Mouse (Mus musculus): ENCODE measurements around the gene Ing4.
A peak's percentile ranks its signal among the peaks of the same experiment; 100 is the strongest.
"Not testable (repeated sequence)": the region's sequence is repeated elsewhere in the genome, so short reads cannot be mapped to it uniquely, and the experiment has no call there.

Ing4 gene

DNA sequence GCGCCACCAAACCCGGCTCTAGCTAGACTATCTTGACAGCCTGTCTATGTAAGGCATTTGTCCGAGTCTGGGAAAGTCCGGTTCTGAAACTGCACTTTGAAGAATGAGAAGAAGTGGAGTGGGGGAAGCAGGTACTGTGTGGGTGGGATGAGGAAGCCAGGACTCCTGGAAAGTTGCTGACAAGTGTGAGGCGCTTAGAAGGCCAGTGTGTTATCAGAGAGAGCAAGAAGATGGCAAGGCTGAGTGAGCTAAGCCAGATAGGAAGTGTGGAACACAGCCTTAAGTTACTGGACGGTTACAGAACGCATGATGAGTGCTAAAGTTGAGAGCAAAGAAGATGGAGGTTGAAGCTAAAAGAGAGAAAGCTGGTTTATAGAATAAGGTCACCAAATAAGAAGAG lies 2.5 kb downstream of the Ing4 start:
- DNase-seq: no peak

DNA sequence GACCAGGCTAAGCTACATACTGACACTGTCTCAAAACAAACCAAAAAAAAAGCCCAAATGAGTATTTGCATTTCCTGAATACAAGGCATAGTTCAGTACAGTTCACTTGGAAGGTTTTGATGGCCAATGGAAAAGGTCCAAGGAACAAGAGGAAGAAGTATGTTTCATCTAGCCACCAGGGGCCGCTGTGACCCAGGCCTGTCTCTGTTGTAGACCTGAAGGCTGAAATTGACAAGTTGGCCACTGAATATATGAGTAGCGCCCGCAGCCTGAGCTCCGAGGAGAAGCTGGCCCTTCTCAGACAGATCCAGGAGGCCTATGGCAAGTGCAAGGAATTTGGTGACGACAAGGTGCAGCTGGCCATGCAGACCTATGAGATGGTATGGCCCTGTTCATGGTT lies 7.1 kb downstream of the Ing4 start:
- DNase-seq: peak; percentile 62

DNA sequence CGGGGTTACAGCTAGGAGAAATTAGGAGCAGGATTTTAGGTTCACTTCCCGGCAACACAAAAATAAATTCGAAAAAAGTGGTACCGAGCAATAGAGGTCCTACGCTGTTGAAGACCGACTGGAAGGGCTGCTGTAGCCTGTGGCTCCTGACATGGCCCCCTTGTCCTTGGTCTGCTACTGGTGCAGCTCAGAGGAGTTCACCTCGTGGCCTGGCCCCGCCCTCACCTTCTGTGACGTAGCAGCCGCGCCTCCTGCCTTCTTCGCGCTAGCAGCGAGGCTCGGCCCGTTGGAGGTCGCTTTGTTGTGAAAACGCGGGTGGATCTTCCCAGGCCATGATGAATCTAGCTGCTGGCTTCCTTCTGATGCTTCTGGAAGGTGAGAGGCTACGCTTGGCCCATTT lies 10.1 kb downstream of the Ing4 start, which contains the start of gene Acrbp:
Gene Acrbp (plus strand): TSS at position 12 of the 400 bp plus-strand sequence.
- no peak for DNase-seq

DNA sequence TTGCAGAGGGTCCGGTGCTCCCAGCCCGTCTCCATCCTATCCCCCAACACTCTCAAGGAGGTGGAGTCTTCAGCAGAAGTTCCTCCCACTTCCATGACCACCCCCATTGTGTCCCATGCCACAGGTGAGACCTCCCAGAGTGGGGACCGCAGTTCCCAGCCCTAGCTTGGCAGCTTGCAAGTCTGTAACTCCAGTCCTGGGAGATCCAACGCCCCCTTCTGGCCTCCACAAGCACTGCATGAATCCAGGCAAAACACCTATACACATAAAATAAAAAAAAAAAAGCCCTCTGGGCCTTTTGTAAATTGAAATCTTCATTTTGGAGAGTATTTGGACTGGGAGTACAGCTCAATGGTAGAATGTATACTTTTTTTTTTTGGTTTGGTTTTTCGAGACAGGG lies 11.7 kb downstream of the Ing4 start:
- DNase-seq: no peak

DNA sequence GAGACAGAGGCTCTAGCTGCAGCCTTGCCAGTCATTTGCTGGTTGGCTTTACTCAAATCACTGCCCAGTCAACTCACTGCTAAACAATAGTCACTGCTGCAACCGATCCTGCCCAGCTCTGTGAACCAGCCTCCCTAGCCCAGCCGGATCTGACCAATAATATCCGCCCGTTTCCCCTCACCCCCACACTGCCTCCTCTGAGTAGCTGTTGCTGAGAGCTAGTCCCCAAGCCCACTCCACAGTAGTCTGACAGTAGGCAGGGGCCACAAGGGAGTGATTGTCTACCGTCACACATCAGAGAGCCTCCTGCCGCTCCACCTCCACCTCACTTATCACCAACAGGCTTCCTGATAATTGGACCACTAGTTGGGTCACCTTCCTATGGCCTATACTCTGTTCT lies 21.9 kb downstream of the Ing4 start:
- DNase-seq: no peak

DNA sequence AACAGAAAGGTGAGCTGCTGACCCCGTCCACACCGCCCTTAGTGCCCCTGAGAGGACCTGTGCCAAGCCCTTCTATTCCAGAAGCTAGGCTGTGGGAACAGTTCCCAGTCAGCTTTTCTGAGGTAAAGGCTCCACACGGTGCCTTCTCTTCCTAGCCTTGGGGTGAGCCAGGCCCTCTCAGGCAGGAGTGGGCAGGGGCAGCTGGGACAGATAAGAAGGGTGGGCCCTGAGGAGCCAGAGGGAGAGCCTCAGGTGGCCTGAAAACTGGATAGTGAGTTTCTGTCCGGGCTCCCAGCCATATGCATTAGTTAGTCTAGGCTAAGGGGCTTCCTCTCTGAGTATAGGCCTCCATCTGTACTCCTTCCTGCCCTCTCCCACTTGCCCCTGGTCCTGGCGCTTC lies 23.0 kb downstream of the Ing4 start:
- no peak for DNase-seq

DNA sequence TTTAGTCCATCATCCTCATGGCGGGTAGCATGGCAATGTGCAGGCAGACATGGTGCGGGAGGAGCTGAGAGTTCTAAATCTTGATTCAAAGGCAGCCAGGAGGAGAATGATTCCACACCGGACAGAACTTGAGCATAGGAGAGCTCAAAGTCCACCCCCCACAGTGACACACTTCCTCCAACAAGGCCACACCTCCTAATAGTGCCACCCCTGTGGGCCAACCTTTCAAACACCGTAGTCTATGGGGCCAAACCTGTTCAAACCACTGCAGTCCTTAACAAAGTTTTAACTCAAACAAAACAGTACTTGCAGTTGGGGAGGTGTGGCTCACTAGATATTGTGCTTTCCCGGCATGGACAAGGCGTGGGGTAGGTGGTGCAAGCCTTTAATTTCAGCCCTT lies 24.3 kb downstream of the Ing4 start:
- no peak for DNase-seq

DNA sequence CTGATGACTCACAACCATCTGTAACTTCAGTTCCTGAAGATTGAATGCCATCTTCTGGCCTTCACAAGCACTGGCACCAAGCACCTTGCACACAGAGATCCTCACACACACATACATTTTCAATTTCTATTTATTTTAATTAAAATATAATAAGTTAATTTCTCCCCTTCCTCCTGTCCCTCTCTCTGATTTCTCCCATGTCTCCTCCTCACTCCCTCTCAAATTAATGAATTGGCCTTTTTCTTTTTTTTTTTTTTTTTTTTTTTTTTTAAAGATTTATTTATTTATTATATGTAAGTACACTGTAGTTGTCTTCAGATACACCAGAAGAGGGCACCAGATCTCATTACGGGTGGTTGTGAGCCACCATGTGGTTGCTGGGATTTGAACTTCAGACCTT lies 25.7 kb downstream of the Ing4 start:
- not testable (repeated sequence) for DNase-seq

DNA sequence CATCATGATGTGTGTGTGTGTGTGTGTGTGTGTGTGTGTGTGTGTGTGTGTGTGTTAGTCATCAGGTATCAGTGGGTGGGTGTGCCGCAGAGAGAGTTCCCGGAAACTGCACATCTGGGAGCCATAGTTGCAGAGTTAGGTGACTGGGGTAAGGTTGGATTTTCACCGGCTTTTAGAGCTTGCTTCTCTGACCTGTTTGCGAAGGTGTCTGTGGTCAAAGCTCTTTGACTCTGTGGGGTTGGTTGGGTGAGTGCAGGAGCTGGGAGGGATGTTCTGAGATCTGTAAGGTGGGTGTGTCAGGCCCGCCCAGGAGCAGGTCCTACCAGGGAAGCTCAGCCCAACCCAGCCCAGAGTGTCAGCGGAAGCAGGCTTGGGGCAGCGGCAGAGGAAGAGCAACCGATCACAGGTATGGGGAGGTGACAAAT lies 28.0 kb downstream of the Ing4 start, which contains the start of gene Lpar5:
Gene Lpar5 (plus strand): TSS at position 350 of the 425 bp plus-strand sequence.
- no peak for DNase-seq

DNA sequence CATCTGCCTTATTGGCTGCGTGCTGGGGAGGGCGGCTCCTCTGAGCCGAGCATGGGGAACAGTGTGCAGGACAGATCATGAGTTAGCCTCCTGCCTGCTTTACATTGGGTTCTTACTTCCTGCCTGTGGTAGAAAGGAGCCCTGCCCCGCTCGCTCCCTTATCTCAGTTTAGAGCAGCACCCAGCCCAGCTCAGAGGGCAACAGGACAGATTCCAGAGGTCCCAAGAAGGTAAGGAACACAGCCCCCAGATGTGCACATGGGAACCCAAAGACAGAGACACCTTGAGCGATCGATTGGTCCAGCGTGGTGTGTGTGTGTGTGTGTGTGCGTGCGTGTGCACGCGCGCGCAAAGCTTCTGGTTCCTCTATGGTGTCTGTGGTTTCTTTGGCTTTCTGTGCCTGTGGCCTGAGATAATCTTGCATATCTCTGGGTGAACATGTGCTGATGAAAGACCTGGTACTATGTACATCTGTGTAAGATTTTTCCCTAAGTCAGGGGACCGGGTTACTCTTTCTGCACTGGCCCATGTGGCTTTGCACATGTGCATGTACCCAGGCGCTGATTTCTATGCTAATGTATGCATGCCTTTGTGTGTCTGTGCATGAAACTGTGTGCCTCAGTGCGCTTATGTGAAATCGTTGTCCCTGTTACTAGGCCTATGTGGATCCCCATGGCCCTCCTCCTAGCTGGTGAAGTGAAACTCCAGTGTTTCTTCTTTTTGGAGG lies 31.8 kb downstream of the Ing4 start:
- DNase-seq: no peak

DNA sequence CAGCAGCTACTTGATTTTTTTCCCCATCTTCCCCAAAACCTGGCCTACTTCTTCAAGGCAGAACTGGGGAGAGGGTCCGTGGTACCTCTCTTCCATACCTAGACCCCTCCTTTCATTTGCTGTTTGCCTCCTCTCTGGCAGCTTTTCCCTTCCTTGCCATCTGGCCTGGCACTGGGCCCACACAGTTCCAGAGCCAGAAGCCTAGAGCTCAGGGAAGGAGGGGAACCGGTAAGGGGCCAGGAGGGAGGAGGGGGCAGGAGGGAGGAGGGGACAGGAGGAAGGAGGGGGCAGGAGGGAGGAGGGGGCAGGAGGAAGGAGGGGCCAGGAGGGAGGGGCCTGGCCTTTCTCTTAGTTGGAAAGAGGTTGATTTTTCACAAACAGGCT lies 32.3 kb downstream of the Ing4 start:
- no peak for DNase-seq

DNA sequence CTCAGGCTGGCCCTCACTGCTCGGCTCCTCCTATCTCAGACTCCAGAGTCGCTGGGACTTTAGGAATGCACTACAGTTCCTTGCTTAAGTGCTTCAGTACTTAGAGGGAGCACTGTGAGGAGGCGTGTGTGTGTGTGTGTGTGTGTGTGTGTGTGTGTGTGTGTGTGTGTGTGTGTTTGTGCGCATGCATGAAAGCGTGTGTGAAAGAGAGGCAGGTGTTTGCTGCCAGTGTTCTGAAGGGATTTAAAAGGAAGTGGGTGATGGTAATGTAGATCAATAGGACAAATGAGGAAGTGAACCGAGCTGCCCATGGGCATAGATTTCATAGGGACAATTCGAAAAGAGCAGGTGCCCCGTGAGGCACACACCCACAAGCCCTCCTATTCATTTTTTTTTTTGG lies 34.3 kb downstream of the Ing4 start:
- DNase-seq: no peak

DNA sequence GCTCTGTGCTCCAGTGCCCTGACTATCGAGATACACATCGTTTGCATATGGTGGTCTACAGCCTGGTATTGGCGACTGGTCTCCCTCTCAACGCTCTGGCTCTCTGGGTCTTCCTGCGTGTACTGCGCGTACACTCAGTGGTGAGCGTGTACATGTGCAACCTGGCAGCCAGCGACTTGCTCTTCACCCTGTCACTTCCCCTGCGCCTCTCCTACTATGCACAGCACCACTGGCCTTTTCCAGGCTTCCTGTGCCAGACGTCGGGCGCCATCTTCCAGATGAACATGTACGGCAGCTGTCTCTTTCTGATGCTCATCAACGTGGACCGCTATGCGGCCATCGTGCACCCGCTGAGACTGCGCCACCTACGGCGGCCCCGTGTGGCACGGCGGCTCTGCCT lies 41.8 kb downstream of the Ing4 start:
- DNase-seq: no peak

DNA sequence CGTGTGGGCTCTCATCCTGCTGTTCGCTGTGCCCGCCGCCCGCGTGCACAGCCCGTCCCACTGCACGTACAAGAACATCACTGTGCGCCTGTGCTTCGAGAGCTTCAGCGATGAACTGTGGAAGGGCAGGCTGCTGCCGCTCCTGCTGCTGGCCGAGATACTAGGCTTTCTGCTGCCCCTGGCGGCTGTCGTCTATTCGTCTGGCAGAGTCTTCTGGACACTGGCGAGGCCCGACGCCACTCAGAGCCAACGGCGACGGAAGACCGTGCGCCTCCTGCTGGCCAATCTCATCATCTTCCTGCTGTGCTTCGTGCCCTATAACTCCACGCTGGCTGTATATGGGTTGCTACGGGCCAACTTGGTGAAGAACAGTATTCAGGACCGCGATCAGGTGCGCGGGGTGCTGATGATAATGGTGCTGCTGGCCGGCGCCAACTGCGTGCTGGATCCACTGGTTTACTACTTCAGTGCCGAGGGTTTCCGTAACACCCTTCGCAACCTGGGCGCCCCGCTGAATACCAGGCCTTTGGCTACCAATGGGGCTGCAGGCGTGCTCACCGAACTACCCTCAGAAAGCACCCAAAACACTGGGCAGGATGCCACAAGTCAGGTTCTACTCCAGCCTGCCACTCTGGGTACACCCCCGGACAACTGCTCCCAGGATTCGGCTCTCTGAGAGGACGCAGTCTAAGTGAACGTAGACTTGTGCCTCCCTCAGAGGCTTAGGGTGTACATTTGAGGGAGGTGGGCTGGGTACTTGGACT lies 42.4 kb downstream of the Ing4 start:
- peak; percentile 91 for DNase-seq

DNA sequence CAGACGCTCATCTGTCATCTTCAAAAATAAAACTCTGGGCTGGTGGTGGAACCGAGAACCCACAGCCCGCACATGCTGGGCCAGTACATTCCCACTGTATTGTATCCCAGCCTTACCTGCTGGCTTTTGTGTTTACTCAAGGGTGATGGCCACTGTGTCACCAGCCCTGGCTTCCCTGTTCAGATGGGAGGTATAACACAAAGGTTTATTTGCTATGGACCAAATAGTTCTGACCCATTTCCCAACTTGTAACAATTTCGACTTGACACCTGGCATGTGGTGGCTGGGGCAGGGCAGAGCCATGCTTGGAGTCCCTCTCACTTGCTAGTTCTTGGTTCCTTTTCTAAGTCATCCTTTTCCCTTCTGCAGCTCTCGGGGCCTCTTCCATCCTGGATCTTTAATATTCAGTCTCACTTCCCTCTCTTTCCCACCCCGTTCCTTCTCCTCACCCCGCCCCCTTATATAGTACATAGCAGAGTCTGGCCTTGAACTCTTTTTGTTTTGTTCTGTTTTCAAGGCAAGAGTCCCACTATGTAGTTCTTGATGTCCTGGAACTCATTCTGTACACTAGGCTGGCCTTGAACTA lies 43.3 kb downstream of the Ing4 start:
- DNase-seq: no peak

DNA sequence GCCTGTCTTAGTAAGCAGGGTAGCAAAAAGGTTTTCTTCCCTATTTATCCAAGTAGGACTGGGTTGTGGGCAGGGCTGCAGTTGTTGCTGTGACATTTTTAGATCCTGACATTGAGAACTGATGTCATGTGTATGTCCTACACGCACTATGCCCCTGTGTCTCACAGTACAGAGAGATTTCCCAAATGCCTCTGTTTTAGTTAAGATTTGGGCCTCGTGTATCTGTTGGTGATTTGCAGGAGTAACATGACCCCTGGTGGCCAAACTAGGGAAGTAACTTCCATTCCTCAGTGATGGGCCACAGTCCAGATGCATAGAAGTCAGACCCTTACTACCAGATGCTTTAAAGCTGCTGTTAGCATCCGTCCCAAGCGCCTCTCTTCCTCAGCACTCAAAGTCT lies 44.9 kb downstream of the Ing4 start:
- DNase-seq: no peak

DNA sequence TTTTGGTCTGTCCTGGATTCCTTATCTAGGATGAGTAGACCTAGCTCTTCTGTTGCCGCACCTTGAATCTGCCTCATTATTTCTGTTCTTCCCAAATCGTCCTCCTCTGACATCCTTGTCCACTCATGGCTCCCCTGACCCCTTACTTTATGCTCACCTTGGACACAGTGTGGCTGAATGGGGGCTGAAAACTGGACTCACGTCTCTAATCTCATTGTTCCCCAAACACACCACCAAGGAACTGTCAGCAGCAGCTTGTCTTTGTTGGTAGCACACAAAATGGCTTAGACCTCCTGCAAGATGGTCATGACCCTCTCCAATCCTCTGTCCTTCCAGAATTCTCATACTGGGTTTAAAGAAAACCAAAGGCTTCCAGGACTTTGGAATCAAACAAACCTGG lies 48.4 kb downstream of the Ing4 start:
- DNase-seq: no peak

DNA sequence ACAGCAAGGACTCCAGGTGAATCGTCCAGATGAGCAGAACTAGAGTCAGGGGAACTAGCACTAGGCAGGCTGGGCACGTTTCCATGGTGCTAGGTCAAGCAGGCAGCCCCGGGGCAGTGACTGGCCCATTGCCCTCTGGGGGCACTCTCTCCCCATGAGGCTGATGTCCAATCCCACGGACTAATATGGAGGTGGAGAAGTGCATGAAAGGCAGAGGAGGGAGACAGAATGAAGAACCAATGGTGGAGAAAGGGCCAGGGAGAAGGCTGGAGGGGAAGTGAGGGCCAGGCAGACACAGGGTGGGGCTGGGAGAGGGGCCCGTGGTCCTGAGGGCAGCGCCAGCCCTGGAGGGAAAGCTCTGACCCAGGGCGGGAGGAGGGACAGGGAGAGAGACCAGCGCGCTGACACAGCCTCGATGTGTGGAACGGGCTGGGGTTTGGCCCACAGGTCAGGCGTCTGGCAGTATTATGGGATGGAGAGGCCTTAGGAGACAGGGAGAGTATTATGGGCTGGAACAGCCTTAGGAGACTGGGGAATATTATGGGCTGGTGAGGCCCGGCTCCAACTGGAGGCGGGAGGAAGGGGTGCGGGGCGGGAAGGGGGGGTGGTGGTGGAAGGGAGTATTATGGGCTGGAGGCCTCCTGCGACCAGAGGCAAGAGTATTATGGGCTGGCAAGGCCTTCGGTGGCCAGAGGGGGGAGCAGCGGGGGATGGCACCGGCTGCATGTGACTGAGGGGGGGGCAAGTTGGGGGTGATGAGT lies 49.2 kb downstream of the Ing4 start:
- DNase-seq: peak; percentile 93

DNA sequence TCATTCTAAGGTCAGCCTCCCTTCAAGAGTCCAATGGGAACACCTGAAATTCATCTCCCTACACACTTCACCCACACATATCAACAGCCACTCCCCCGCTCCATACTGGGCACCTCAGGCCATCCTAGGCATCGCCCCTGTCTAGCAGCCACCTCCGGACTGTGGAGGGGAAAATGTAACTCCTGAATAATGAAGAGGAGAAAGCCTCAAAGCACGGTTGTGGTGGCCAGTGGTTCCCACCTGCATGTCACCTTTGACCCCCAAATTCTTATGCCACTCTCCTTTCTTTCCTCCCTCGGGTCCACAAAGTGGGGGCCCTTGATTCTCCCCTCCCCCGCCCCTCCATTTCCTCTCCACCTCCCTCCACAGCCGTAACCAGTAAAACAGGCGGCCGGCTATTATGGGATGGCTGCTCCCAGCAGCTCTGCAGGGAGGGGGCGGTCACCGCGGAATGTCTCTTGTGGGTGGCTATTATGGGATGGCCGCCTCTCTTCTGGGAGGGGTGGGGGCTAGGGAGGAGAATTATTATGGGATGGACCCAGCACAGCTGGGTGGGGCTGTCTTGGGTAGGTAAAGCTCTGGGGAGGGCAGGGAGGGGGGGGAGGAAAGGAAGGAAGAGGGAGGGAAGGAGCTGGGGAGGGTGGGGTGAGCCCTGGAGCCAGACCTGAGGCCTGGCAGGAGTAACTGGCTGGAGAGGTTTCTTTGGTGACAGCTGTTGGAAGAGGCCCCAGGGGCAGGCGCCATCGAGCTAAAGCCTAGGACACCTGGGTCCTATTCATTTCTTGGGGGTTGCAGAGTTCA lies 50.2 kb downstream of the Ing4 start:
- DNase-seq: peak; percentile 88

DNA sequence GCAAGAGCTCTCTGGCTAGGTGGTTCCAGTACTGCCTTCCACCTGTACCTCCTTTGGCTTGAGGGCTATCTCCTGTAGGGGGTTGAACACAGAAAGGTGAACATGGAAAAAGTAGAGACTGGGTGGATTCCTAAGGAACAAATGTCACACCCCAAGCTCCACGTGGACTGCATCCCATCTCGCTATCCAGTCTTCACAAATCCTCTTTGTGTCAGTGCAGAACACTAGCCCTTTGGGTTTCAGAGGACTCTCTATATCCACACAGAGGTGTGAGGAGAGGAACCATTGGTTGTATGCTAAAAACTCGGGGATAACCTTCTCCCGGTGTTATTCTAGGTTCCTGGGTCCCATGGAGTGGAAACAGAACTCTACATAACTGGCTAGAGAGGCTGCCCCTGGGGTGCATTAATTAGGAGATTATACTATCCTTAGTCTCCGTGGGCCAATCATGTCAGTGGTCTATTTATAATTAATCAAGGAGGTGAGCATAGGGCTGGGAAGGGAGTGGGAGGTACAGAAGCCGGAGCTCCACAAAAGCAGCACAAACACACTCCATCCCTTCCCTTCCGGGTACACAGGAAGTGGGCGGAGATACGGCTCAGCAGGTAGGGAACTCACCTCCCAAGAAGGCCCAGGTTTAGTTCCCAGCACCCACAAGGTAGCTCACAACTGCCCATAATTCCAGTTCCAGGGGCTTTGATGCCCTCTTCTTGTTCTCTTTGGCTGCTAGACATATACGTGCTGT lies 51.0 kb downstream of the Ing4 start:
- no peak for DNase-seq

DNA sequence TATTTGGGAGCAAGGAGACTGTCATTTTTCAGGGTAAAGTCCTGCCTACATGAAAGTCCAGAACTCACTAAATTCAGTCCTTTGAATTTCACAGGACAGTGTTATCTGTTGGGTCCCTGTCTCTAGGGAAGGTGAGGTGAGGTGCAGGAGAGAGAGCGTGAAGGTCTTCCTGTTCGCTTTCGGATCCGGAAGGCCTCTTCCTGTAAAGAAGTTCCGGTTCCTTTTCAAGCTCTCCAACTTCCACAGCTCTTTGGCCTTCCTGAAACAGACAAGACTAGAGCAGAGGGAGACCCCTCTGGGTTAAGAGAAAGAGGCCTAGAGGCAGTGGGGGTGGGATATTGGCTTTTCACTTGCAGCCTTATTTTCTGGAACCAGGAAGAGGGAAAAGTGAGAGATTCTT lies 52.8 kb downstream of the Ing4 start:
- no peak for DNase-seq

DNA sequence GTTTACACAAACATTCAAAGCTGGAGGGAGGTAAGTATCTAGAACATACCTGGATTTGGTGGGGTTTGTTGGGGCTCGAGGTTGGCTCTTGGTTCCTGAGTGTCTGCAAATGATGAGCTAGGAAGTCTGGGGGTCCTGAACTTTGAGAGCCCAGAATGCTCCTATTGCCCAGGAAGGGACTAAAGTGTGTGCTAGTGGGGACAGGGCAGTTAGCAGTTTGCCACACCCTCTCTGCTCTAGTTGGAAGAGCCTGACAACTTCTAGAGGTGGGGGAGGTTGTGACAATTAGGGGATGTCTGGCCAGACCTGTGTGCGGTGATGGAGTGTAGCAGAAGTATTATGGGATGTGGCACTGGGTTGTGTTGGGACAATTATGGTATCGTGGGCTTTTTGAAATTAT lies 55.3 kb downstream of the Ing4 start:
- no peak for DNase-seq

Measured in kidney, adult 11 months (tissue).